Mouse (Mus musculus) thymus, adult 2 months (tissue): ENCODE data around the gene Sec31a.

Experiments
- CTCF ChIP-seq: fragments of 200-500 bp; IDR thresholded peaks from 2 replicates; pipeline ENCODE4 v1.5.1; 2012; ENCODE audit warnings: mild to moderate bottlenecking, control low read depth, low read length, moderate library complexity, borderline replicate concordance; ENCODE audit not compliant: control insufficient read depth, poor library complexity, insufficient read depth; ENCODE audit errors: extremely low read depth
- POLR2A ChIP-seq: fragments of 200-500 bp; IDR thresholded peaks from 2 replicates; pipeline ENCODE4 v1.6.1; 2012; ENCODE audit warnings: mild to moderate bottlenecking, low read length, control low read depth, moderate library complexity; ENCODE audit not compliant: control insufficient read depth, poor library complexity, insufficient read depth; ENCODE audit errors: extremely low read depth

- TF ChIP-seq CTCF (no peak), POLR2A (no peak)
Observed at GRCm38 (mm10) chr5:100345118-100345517, 70.9 kb downstream of the Sec31a start.
